ENCODE assay signal across 24 mouse cellular contexts in the genomic region with DNA sequence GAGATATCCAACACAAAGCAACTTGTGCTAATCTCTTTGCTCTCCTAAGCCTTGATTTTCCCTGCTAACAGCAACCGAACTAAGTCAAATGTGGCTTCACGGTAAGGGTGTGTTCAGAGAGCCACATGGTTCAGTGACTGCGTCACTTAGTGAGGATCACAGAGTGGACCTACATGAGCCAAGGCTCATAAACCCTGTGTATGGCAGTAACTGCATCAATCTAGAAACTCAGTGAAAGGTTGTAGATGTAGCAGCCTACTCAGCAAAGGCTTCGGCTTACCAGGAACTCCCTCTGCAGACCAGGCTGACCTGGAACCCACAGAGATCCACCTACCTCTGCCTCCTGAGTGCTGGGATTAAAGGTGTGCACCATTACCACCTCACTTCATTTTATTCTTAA.
"Had no signal": no experiment of that assay in that cellular context is flagged by ENCODE, and none has a peak within 500 bp of the region (broad histone marks: within the 10 kb centered on the region; RNA-seq: fewer than 3 reads in every experiment).

No protein-coding gene starts in this region.

- H3K27me3 ChIP-seq: hindbrain, embryonic 13.5 days; hindbrain, embryonic 15.5 days; limb, embryonic 13.5 days; limb, embryonic 15.5 days; liver, embryonic 12.5 days had no signal

- H3K9me3 ChIP-seq: heart, embryonic 13.5 days; heart, embryonic 15.5 days; hindbrain, embryonic 13.5 days; hindbrain, embryonic 15.5 days; limb, embryonic 13.5 days; limb, embryonic 15.5 days; liver, embryonic 12.5 days had no signal

- H3K9ac ChIP-seq: forebrain, postnatal 0 days; heart, embryonic 13.5 days; heart, embryonic 15.5 days; hindbrain, embryonic 13.5 days; hindbrain, embryonic 15.5 days; limb, embryonic 13.5 days; limb, embryonic 15.5 days; liver, embryonic 12.5 days; liver, embryonic 14.5 days had no signal

- H3K4me2 ChIP-seq: heart, embryonic 11.5 days; heart, embryonic 13.5 days; heart, embryonic 15.5 days; hindbrain, embryonic 13.5 days; hindbrain, embryonic 15.5 days; limb, embryonic 13.5 days; limb, embryonic 15.5 days; liver, embryonic 12.5 days had no signal

- H3K36me3 ChIP-seq: heart, embryonic 13.5 days; heart, embryonic 15.5 days; hindbrain, embryonic 13.5 days; hindbrain, embryonic 15.5 days; limb, embryonic 13.5 days; limb, embryonic 15.5 days; liver, embryonic 12.5 days had no signal

- H3K4me3 ChIP-seq: heart, embryonic 13.5 days; heart, embryonic 15.5 days; hindbrain, embryonic 13.5 days; hindbrain, embryonic 15.5 days; limb, embryonic 13.5 days; limb, embryonic 15.5 days; liver, embryonic 12.5 days had no signal

- H3K27ac ChIP-seq: heart, embryonic 13.5 days; heart, embryonic 15.5 days; hindbrain, embryonic 13.5 days; hindbrain, embryonic 15.5 days; hindbrain, postnatal 0 days; kidney, postnatal 0 days; limb, embryonic 13.5 days; limb, embryonic 15.5 days; liver, embryonic 12.5 days; liver, embryonic 14.5 days had no signal

- DNase-seq: forebrain, postnatal 0 days; gastrocnemius, postnatal 14 days; gastrocnemius, postnatal 36 days; heart, adult 18-20 months; heart, postnatal 14 days; heart, postnatal 36 days; kidney, adult 11 months; kidney, adult 2 months; kidney, postnatal 25 days; layer of hippocampus, adult 9-11 months; layer of hippocampus, postnatal 36 days; left cerebral cortex, postnatal 4 days had no signal

- ATAC-seq: forebrain, postnatal 0 days; hindbrain, postnatal 0 days; intestine, embryonic 16.5 days; liver, embryonic 12.5 days had no signal

- H3K4me1 ChIP-seq: liver, embryonic 12.5 days had no signal
